Mouse (Mus musculus) kidney, postnatal 0 days (tissue): ENCODE results near the gene Nudcd3. TPM values are rescaled to one million over a fixed set of nuclear protein-coding genes. Genes with fewer than 3 reads are reported as not detected.

Source experiments
- ATAC-seq: fragments of 200-750 bp; cut with Nextera tagmentation; replicated peaks from 2 replicates; pipeline ENCODE4 v1.8.0; 2017; ENCODE audit warnings: low read depth, moderate number of reproducible peaks, moderate TSS enrichment, moderate library complexity; ENCODE audit not compliant: low FRiP score
- DNase-seq: peaks from one replicate; pipeline ENCODE4 v3.0.0-alpha.2; 2016; ENCODE audit warnings: low spot score
- H3K27ac ChIP-seq: fragments of 300-500 bp; sonication (generic); 2 replicates; pipeline ENCODE4 v1.5.1; 2014; ENCODE audit warnings: mild to moderate bottlenecking
- H3K27me3 ChIP-seq: fragments of 300-500 bp; sonication (generic); 2 replicates; pipeline ENCODE4 v1.6.1; 2014; ENCODE audit warnings: low read length, mixed read lengths; ENCODE audit not compliant: insufficient read depth
- H3K36me3 ChIP-seq: fragments of 300-500 bp; sonication (generic); 2 replicates; pipeline ENCODE4 v1.6.1; 2014; ENCODE audit warnings: low read length, mixed read lengths; ENCODE audit not compliant: insufficient read depth
- H3K4me1 ChIP-seq: fragments of 300-500 bp; sonication (generic); replicated peaks from 2 replicates; pipeline ENCODE4 v1.6.1; 2014; ENCODE audit warnings: antibody characterized with exemption, low read length, mixed read lengths; ENCODE audit not compliant: insufficient read depth
- H3K4me2 ChIP-seq: fragments of 300-500 bp; sonication (generic); 2 replicates; pipeline ENCODE4 v1.6.1; 2014; ENCODE audit warnings: mild to moderate bottlenecking, low read length, moderate library complexity, mixed read lengths
- H3K4me3 ChIP-seq: fragments of 300-500 bp; sonication (generic); replicated peaks from 2 replicates; pipeline ENCODE4 v1.5.1; 2014; ENCODE audit warnings: low read depth, low read length
- H3K9ac ChIP-seq: fragments of 300-500 bp; sonication (generic); 2 replicates; pipeline ENCODE4 v1.6.1; 2014; ENCODE audit warnings: low read depth, low read length
- H3K9me3 ChIP-seq: fragments of 300-500 bp; sonication (generic); replicated peaks from 2 replicates; pipeline ENCODE4 v1.6.1; 2016; ENCODE audit warnings: low read length, inconsistent platforms, mixed read lengths
- CTCF ChIP-seq: IDR thresholded peaks from 2 replicates; pipeline ENCODE4 v1.5.1; 2016; ENCODE audit warnings: antibody characterized with exemption, low read depth, mild to moderate bottlenecking, moderate library complexity
- whole genome bisulfite sequencing: fragments of 180-500 bp; shearing (Covaris S2); extraction: QIAGEN DNeasy Blood & Tissue Kit; methylation state at CpG from one replicate; pipeline ENCODE4 v1.1.7; 2014; 5-methylcytosine and 5-hydroxymethylcytosine counted together
- polyA plus RNA-seq: library from polyadenylated mRNA; unstranded; fragments of >200 nt; fragmentation: Nextera tagmentation; extraction: Ambion mirVana; gene quantifications from 2 replicates; pipeline ENCODE4 v1.2.1, GENCODE M21; 2015

Gene Nudcd3
- polyA plus RNA-seq, 1 experiment from 2014 or later, result 28.1 TPM

- TF ChIP-seq CTCF, result no peak
- no peaks in the 10 kb centered on the region for H3K9me3 ChIP-seq
- H3K4me1 ChIP-seq, result no peaks in the 10 kb centered on the region
- no peak for DNase-seq
- ATAC-seq, result no peak
- H3K9ac ChIP-seq, result no peak overlapping the region
- H3K27me3 ChIP-seq, result no peaks in the 10 kb centered on the region
- no peak overlapping the region for H3K4me3 ChIP-seq
- H3K4me2 ChIP-seq, result no peak overlapping the region
- peaks cover 5% of the 10 kb centered on the region; the same call in 1 of the 2 replicates for H3K36me3 ChIP-seq
- no peak overlapping the region for H3K27ac ChIP-seq
- WGBS, result 66% methylated on average over 3 of the region's 3 CpGs
Observed at GRCm38 (mm10) chr11:6154211-6154701, 46.0 kb downstream of the Nudcd3 start.

- TF ChIP-seq CTCF, result no peak
- H3K27ac ChIP-seq, result no peak overlapping the region
- 81% methylated on average over 4 of the region's 4 CpGs for WGBS
- H3K4me1 ChIP-seq, result no peaks in the 10 kb centered on the region
- H3K36me3 ChIP-seq, result peaks cover 12% of the 10 kb centered on the region
- H3K9me3 ChIP-seq, result no peaks in the 10 kb centered on the region
- no peak overlapping the region for H3K4me3 ChIP-seq
- H3K9ac ChIP-seq, result no peak overlapping the region
- H3K27me3 ChIP-seq, result no peaks in the 10 kb centered on the region
- ATAC-seq (no peak), DNase-seq (no peak)
- H3K4me2 ChIP-seq, result no peak overlapping the region
Observed at GRCm38 (mm10) chr11:6152864-6153263, 47.4 kb downstream of the Nudcd3 start.

GRCm38 (mm10) chr11:6138233-6138950 is 61.8 kb downstream of the Nudcd3 start:
- Histone ChIP-seq H3K27ac (no peak overlapping the region), H3K4me1 (no peaks in the 10 kb centered on the region), H3K9ac (no peak overlapping the region), H3K9me3 (no peaks in the 10 kb centered on the region), H3K27me3 (no peaks in the 10 kb centered on the region), H3K4me2 (no peak overlapping the region), H3K4me3 (no peak overlapping the region), H3K36me3 (0 out of 2 replicates have a peak, but pooled peaks cover 4% of the 10 kb centered on the region)
- no peak for ATAC-seq
- no peak for TF ChIP-seq CTCF
- no peak for DNase-seq
- WGBS, result 87% methylated on average over 6 of the region's 7 CpGs

GRCm38 (mm10) chr11:6132886-6133285 is 67.3 kb downstream of the Nudcd3 start:
- no peak for TF ChIP-seq CTCF
- H3K4me3 ChIP-seq, result no peak overlapping the region
- H3K4me1 ChIP-seq, result no peaks in the 10 kb centered on the region
- H3K27ac ChIP-seq, result no peak overlapping the region
- 93% methylated on average over 4 of the region's 4 CpGs for WGBS
- H3K9me3 ChIP-seq, result no peaks in the 10 kb centered on the region
- H3K4me2 ChIP-seq, result no peak overlapping the region
- H3K36me3 ChIP-seq, result no peaks in the 10 kb centered on the region
- DNase-seq (no peak), ATAC-seq (no peak)
- no peak overlapping the region for H3K9ac ChIP-seq
- no peaks in the 10 kb centered on the region for H3K27me3 ChIP-seq

- no peak for TF ChIP-seq CTCF
- Histone ChIP-seq H3K4me1 (no peaks in the 10 kb centered on the region), H3K9me3 (no peaks in the 10 kb centered on the region), H3K4me2 (no peak overlapping the region), H3K27ac (no peak overlapping the region), H3K4me3 (no peak overlapping the region), H3K9ac (no peak overlapping the region), H3K27me3 (no peaks in the 10 kb centered on the region), H3K36me3 (no peaks in the 10 kb centered on the region)
- DNase-seq (no peak), ATAC-seq (no peak)
- WGBS, result 78% methylated on average over 1 of the region's 1 CpGs
Observed at GRCm38 (mm10) chr11:6130578-6130977, 69.6 kb downstream of the Nudcd3 start.

- Histone ChIP-seq H3K36me3 (0 out of 2 replicates have a peak, but pooled peaks cover 4% of the 10 kb centered on the region), H3K4me3 (no peak overlapping the region), H3K9me3 (no peaks in the 10 kb centered on the region), H3K27me3 (no peaks in the 10 kb centered on the region), H3K4me2 (no peak overlapping the region), H3K9ac (no peak overlapping the region), H3K27ac (no peak overlapping the region), H3K4me1 (no peaks in the 10 kb centered on the region)
- DNase-seq, result no peak
- 87% methylated on average over 1 of the region's 1 CpGs for WGBS
- no peak for ATAC-seq
- no peak for TF ChIP-seq CTCF
Observed at GRCm38 (mm10) chr11:6123605-6124120, 76.6 kb downstream of the Nudcd3 start.
